Mouse (Mus musculus): Measurements from ENCODE around the gene Disc1.

- no peak for TF ChIP-seq CTCF (IDR thresholded peaks at IDR 0.05; ENCODE audit: low read depth)
- no peak for TF ChIP-seq EP300 (IDR thresholded peaks at IDR 0.05; ENCODE audit: low read depth)
These were observed 248.0 kb downstream of the Disc1 start for GRCm38 (mm10) chr8:125301931-125302361.

Measured in liver, postnatal 0 days (tissue).